Mouse (Mus musculus) limb, embryonic 14.5 days (tissue): ENCODE measurements around the gene Clrn3. TPM values are rescaled to one million over a fixed set of nuclear protein-coding genes. Genes with fewer than 3 reads are reported as not detected.

ENCODE experiments used
- ATAC-seq: fragments of 200-750 bp; cut with Nextera tagmentation; 2 replicates; pipeline ENCODE4 v1.8.0; 2017; ENCODE audit warnings: low read depth, moderate number of reproducible peaks, moderate TSS enrichment; ENCODE audit not compliant: low FRiP score
- DNase-seq: peaks from one replicate; pipeline ENCODE4 v3.0.0-alpha.2; 2015; ENCODE audit warnings: low spot score
- H3K27ac ChIP-seq: fragments of 300-500 bp; sonication (generic); replicated peaks from 2 replicates; pipeline ENCODE4 v1.5.1; 2014; ENCODE audit warnings: low read depth, mild to moderate bottlenecking, low read length, moderate library complexity, mixed read lengths
- H3K27me3 ChIP-seq: fragments of 300-500 bp; sonication (generic); 2 replicates; pipeline ENCODE4 v1.6.1; 2014; ENCODE audit warnings: low read length, mixed read lengths; ENCODE audit not compliant: control insufficient read depth, insufficient read depth
- H3K36me3 ChIP-seq: fragments of 300-500 bp; sonication (generic); 2 replicates; pipeline ENCODE4 v1.6.1; 2014; ENCODE audit warnings: mild to moderate bottlenecking, low read length, moderate library complexity, mixed read lengths; ENCODE audit not compliant: control insufficient read depth, insufficient read depth
- H3K4me1 ChIP-seq: fragments of 300-500 bp; sonication (generic); 2 replicates; pipeline ENCODE4 v1.6.1; 2014; ENCODE audit warnings: antibody characterized with exemption, low read length, mixed read lengths; ENCODE audit not compliant: control insufficient read depth, insufficient read depth
- H3K4me2 ChIP-seq: fragments of 300-500 bp; sonication (generic); replicated peaks from 2 replicates; pipeline ENCODE4 v1.6.1; 2014; ENCODE audit warnings: low read depth, mild to moderate bottlenecking, low read length, moderate library complexity; ENCODE audit not compliant: severe bottlenecking
- H3K4me3 ChIP-seq: fragments of 300-500 bp; sonication (generic); replicated peaks from 2 replicates; pipeline ENCODE4 v1.5.1; 2014; ENCODE audit warnings: low read length
- H3K9ac ChIP-seq: fragments of 300-500 bp; sonication (generic); 2 replicates; pipeline ENCODE4 v1.6.1; 2014; ENCODE audit warnings: mild to moderate bottlenecking, low read depth, low read length, moderate library complexity; ENCODE audit not compliant: severe bottlenecking
- H3K9me3 ChIP-seq: fragments of 300-500 bp; sonication (generic); 2 replicates; pipeline ENCODE4 v1.6.1; 2016; ENCODE audit warnings: low read length; ENCODE audit not compliant: control insufficient read depth
- POLR2A ChIP-seq: fragments of 200-500 bp; IDR thresholded peaks from 2 replicates; pipeline ENCODE4 v1.8.0; 2012; ENCODE audit warnings: inconsistent platforms, mild to moderate bottlenecking, moderate library complexity, borderline replicate concordance; ENCODE audit not compliant: insufficient read depth, insufficient read length; ENCODE audit errors: extremely low read depth
- WGBS: fragments of 180-500 bp; shearing (Covaris S2); extraction: QIAGEN DNeasy Blood & Tissue Kit; methylation state at CpG from one replicate; pipeline ENCODE4 v1.1.7; 2014; 5-methylcytosine and 5-hydroxymethylcytosine counted together
- polyA plus RNA-seq, 2 experiments: library from polyadenylated mRNA; depleted of rRNA in 1 of 2; stranded (reverse) in 1 of 2; unstranded in 1 of 2; fragments of >200 nt; fragmentation: Nextera tagmentation in 1 of 2; extraction: Ambion mirVana in 1 of 2; gene quantifications; 2 replicates each; pipeline versions ENCODE4 v1.2.1 to v1.2.3; 2012 to 2014

Gene Clrn3
- polyA plus RNA-seq, 2 experiments = 0.03 TPM; not detected in 1

DNA sequence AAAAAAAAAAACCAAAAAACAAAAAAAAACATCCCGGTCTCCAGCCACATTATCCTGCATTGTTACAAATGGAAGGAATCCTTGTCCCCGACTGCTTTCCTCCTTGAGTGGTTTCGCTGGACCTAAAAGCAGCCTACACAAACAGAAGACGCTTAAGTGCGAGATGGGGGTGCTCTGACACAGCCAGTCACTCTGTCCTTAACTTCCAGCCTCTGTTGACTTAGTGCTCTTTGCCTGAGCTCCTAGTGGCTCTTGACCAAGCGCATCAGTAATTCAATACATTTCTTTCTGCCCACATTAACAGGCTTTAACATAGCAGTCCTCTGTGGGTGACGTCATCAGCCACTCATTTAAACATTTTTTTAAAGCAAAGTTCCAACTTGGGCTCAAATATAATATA is 17.5 kb upstream of the Clrn3 start:
- no peak for DNase-seq
- no peak for ATAC-seq
- H3K9ac ChIP-seq = no peak overlapping the region

DNA sequence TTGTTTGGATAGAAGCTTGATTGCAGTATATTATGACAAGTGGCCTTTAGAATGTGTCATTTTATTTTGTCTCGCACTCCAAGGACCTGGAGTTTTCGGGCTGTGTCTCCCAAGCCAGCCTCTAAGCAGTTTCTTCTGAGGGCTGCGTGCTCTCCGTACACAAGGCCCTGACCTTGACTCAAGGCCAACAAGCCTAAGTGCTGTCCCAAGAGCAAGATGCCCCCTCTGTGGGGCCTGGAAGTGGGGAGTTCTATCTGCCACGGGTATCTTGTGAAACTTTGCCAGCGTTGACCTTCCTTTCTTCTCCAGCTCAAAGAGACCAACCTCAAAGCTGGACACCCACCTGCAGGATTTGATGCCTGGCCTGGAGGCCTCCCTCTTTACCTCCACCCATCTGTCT is 15.9 kb upstream of the Clrn3 start:
- Histone ChIP-seq H3K27me3 (peaks cover 6% of the 10 kb centered on the region; the same call in 1 of the 2 replicates), H3K9ac (no peak overlapping the region), H3K27ac (no peak overlapping the region), H3K4me3 (no peak overlapping the region), H3K9me3 (no peaks in the 10 kb centered on the region), H3K4me2 (no peak overlapping the region), H3K4me1 (0 out of 2 replicates have a peak, but pooled peaks cover 5% of the 10 kb centered on the region), H3K36me3 (no peaks in the 10 kb centered on the region)
- ATAC-seq (no peak), DNase-seq (no peak)
- 93% methylated on average over 6 of the region's 6 CpGs for WGBS
- no peak for TF ChIP-seq POLR2A

More for the DNA sequence above, 17.5 kb upstream of the Clrn3 start:
- no peak overlapping the region for H3K4me2 ChIP-seq
- no peak for TF ChIP-seq POLR2A
- H3K9me3 ChIP-seq = no peaks in the 10 kb centered on the region
- no peaks in the 10 kb centered on the region for H3K36me3 ChIP-seq
- no peak overlapping the region for H3K27ac ChIP-seq
- no peaks in the 10 kb centered on the region for H3K27me3 ChIP-seq
- 72% methylated on average over 7 of the region's 7 CpGs for WGBS
- no peak overlapping the region for H3K4me3 ChIP-seq
- H3K4me1 ChIP-seq = 0 out of 2 replicates have a peak, but pooled peaks cover 5% of the 10 kb centered on the region

DNA sequence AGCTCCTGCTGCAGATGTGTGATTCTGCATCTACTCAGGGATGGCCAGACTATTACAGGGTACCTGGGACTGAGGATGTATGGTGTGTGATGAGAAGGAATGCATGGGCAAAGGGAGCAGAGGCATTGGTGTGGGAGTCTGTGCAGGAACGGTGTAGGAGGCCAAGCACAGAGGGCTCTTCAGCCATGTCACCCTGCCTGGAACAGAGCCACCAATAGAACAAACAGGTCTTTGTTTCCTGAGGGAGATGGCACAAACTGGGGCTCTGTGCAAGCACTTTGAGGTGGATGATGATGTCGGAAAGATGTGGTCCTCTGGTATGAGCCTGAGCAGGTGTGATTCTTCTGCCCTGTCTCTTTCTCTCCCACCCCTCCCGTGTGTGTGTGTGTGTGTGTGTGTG is 14.6 kb upstream of the Clrn3 start:
- TF ChIP-seq POLR2A = no peak
- Histone ChIP-seq H3K4me3 (no peak overlapping the region), H3K36me3 (no peaks in the 10 kb centered on the region), H3K9me3 (no peaks in the 10 kb centered on the region), H3K27me3 (peaks cover 18% of the 10 kb centered on the region; the same call in 1 of the 2 replicates), H3K4me2 (no peak overlapping the region), H3K4me1 (peaks cover 11% of the 10 kb centered on the region), H3K27ac (no peak overlapping the region), H3K9ac (no peak overlapping the region)
- 68% methylated on average over 2 of the region's 3 CpGs for WGBS
- DNase-seq (no peak), ATAC-seq (no peak)

DNA sequence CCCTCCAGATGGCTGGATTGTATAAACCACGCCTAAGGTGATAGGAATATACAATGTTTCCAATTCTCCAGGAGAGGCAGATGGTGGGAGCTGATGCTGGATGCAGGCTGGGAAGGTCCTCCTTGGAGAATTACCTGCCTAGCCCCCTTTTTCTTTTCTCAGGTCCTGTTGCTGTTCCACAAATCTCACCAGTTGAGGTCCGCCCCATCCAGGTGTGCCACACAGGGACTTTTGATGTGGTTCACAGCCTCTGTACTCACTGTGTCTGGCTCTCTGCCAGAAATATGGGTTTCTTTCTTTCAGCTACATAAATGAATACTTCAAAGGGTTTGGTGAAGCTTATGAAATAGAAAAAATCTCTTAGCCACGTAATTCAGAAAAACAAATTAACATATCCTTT is 13.8 kb upstream of the Clrn3 start:
- DNase-seq = no peak
- WGBS = 52% methylated on average over 3 of the region's 3 CpGs
- TF ChIP-seq POLR2A = no peak

DNA sequence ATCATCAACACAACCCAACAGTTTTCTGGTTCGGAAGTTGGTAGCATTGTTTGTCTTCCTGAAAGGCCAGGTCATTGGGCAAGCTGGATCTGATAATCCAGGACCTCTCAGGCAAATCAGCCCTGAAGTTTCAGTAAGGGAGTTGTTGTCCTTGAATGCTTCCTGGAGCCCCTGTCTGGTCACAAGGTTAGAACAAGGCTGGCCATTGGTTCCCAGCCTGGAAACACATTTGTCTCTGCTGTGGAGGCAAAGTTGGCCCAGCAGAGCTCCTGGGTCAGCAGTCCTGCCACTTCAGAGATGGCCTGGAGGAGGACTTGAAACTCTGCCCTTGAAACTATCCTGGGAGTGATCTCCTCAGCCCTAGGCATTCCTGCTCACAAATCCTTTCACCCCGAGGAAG is 11.0 kb upstream of the Clrn3 start:
- ATAC-seq = no peak
- Histone ChIP-seq H3K9me3 (no peaks in the 10 kb centered on the region), H3K4me1 (peaks cover 9% of the 10 kb centered on the region), H3K36me3 (no peaks in the 10 kb centered on the region), H3K4me2 (no peak overlapping the region), H3K4me3 (no peak overlapping the region), H3K27me3 (peaks cover 21% of the 10 kb centered on the region; the same call in 1 of the 2 replicates), H3K27ac (no peak overlapping the region), H3K9ac (no peak overlapping the region)
- no peak for TF ChIP-seq POLR2A
- WGBS = 68% methylated on average over 2 of the region's 2 CpGs
- DNase-seq = no peak

More for the DNA sequence above, 13.8 kb upstream of the Clrn3 start:
- no peak overlapping the region for H3K27ac ChIP-seq
- H3K27me3 ChIP-seq = peaks cover 21% of the 10 kb centered on the region; the same call in 1 of the 2 replicates
- no peak overlapping the region for H3K9ac ChIP-seq
- H3K4me2 ChIP-seq = no peak overlapping the region
- H3K36me3 ChIP-seq = no peaks in the 10 kb centered on the region
- no peaks in the 10 kb centered on the region for H3K9me3 ChIP-seq
- peaks cover 11% of the 10 kb centered on the region for H3K4me1 ChIP-seq
- no peak for ATAC-seq
- no peak overlapping the region for H3K4me3 ChIP-seq
